Mouse (Mus musculus): ENCODE measurements around the gene Olfr1282. TPM values are rescaled to one million over a fixed set of nuclear protein-coding genes. Genes with fewer than 3 reads are reported as not detected.

Gene Olfr1282
- polyA plus RNA-seq, 1 experiment from 2014 or later = not detected

Other genes with a start within 250 kb of the Olfr1282 start
- not detected in 2 replicates for gene Gm13941, start 230.1 kb downstream of the Olfr1282 start, polyA plus RNA-seq (2014; fragmentation: Nextera tagmentation; extraction: Ambion mirVana)
- gene Gm15130, start 183.1 kb downstream of the Olfr1282 start, polyA plus RNA-seq (2014; fragmentation: Nextera tagmentation; extraction: Ambion mirVana) = not detected in 2 replicates
- gene 4930430A15Rik, start 106.5 kb downstream of the Olfr1282 start, polyA plus RNA-seq (2014; fragmentation: Nextera tagmentation; extraction: Ambion mirVana) = not detected in 2 replicates
- not detected in 2 replicates for gene Olfr1275, start 100.8 kb downstream of the Olfr1282 start, polyA plus RNA-seq (2014; fragmentation: Nextera tagmentation; extraction: Ambion mirVana)
- gene Olfr1276, start 81.6 kb downstream of the Olfr1282 start, polyA plus RNA-seq (2014; fragmentation: Nextera tagmentation; extraction: Ambion mirVana) = not detected in 2 replicates
- gene Olfr1277, start 62.0 kb downstream of the Olfr1282 start, polyA plus RNA-seq (2014; fragmentation: Nextera tagmentation; extraction: Ambion mirVana) = not detected in 2 replicates
- not detected in 2 replicates for gene Olfr1278, start 45.9 kb downstream of the Olfr1282 start, polyA plus RNA-seq (2014; fragmentation: Nextera tagmentation; extraction: Ambion mirVana)
- gene Olfr1279, start 35.4 kb downstream of the Olfr1282 start, polyA plus RNA-seq (2014; fragmentation: Nextera tagmentation; extraction: Ambion mirVana) = not detected in 2 replicates
- not detected in 2 replicates for gene Olfr1280, start 22.1 kb downstream of the Olfr1282 start, polyA plus RNA-seq (2014; fragmentation: Nextera tagmentation; extraction: Ambion mirVana)
- gene Olfr1281, start 9.6 kb downstream of the Olfr1282 start, polyA plus RNA-seq (2014; fragmentation: Nextera tagmentation; extraction: Ambion mirVana) = not detected in 2 replicates
- not detected in 2 replicates for gene Olfr1283, start 30.7 kb upstream of the Olfr1282 start, polyA plus RNA-seq (2014; fragmentation: Nextera tagmentation; extraction: Ambion mirVana)
- not detected in 2 replicates for gene Olfr1284, start 39.4 kb upstream of the Olfr1282 start, polyA plus RNA-seq (2014; fragmentation: Nextera tagmentation; extraction: Ambion mirVana)
- gene Olfr1286, start 87.0 kb upstream of the Olfr1282 start, polyA plus RNA-seq (2014; fragmentation: Nextera tagmentation; extraction: Ambion mirVana) = not detected in 2 replicates
- not detected in 2 replicates for gene Olfr1287, start 113.1 kb upstream of the Olfr1282 start, polyA plus RNA-seq (2014; fragmentation: Nextera tagmentation; extraction: Ambion mirVana)
- gene Olfr1288, start 138.0 kb upstream of the Olfr1282 start, polyA plus RNA-seq (2014; fragmentation: Nextera tagmentation; extraction: Ambion mirVana) = not detected in 2 replicates
- not detected in 2 replicates for gene Olfr1289, start 144.7 kb upstream of the Olfr1282 start, polyA plus RNA-seq (2014; fragmentation: Nextera tagmentation; extraction: Ambion mirVana)
- gene Olfr1290, start 157.8 kb upstream of the Olfr1282 start, polyA plus RNA-seq (2014; fragmentation: Nextera tagmentation; extraction: Ambion mirVana) = not detected in 2 replicates
- not detected in 2 replicates for gene Olfr1291-ps1, start 161.1 kb upstream of the Olfr1282 start, polyA plus RNA-seq (2014; fragmentation: Nextera tagmentation; extraction: Ambion mirVana)
- not detected in 2 replicates for gene Olfr1293-ps, start 189.1 kb upstream of the Olfr1282 start, polyA plus RNA-seq (2014; fragmentation: Nextera tagmentation; extraction: Ambion mirVana)
- gene Olfr1294, start 204.2 kb upstream of the Olfr1282 start, polyA plus RNA-seq (2014; fragmentation: Nextera tagmentation; extraction: Ambion mirVana) = not detected in 2 replicates
- not detected in 2 replicates for gene Olfr1295, start 233.6 kb upstream of the Olfr1282 start, polyA plus RNA-seq (2014; fragmentation: Nextera tagmentation; extraction: Ambion mirVana)